Mouse (Mus musculus): ENCODE measurements around the gene Spon1.

GRCm38 (mm10) chr7:113825498-113826205 is 59.9 kb downstream of the Spon1 start:
- TF ChIP-seq CTCF (conservative IDR thresholded peaks at IDR 0.05 in 1 of 2, IDR thresholded peaks at IDR 0.05 in 1 of 2; ENCODE audit: low read depth in 2 of 2, low read length in 2 of 2) (no peak), TBP (conservative IDR thresholded peaks at IDR 0.05; ENCODE audit: low read depth, low read length) (no peak), CHD2 (IDR thresholded peaks at IDR 0.05; ENCODE audit: low read length) (no peak), NRF1 (IDR thresholded peaks at IDR 0.05; ENCODE audit: low read depth, low read length) (no peak), EP300 (IDR thresholded peaks at IDR 0.05; ENCODE audit: low read length) (no peak)
